Mouse (Mus musculus) embryo, embryonic 11 days (tissue): ENCODE data around the gene Dhx32.

Experiments used
- DNase-seq: peaks from one replicate; pipeline ENCODE4 v3.0.0-alpha.2; 2015

Dhx32 gene

GRCm38 (mm10) chr7:133782717-133783435, at the start of gene Dhx32:
Gene Dhx32, minus strand, starts transcription at chr7:133782726.
- peak; percentile 86 for DNase-seq

GRCm38 (mm10) chr7:133829579-133829978, 47.1 kb upstream of the Dhx32 start:
- no peak for DNase-seq

GRCm38 (mm10) chr7:133828514-133828913, 46.0 kb upstream of the Dhx32 start:
- DNase-seq: no peak

GRCm38 (mm10) chr7:133824579-133824978, 42.1 kb upstream of the Dhx32 start:
- no peak for DNase-seq

- no peak for DNase-seq
Observed at GRCm38 (mm10) chr7:133823751-133824150, 41.2 kb upstream of the Dhx32 start.

- DNase-seq: no peak
Observed at GRCm38 (mm10) chr7:133813331-133813730, 30.8 kb upstream of the Dhx32 start.

GRCm38 (mm10) chr7:133812927-133813326, 30.4 kb upstream of the Dhx32 start:
- DNase-seq: no peak

- DNase-seq: peak; percentile 84
Observed at GRCm38 (mm10) chr7:133805614-133806175, 23.2 kb upstream of the Dhx32 start.

- DNase-seq: no peak
Observed at GRCm38 (mm10) chr7:133801823-133802222, 19.3 kb upstream of the Dhx32 start.

GRCm38 (mm10) chr7:133799928-133800327, 17.4 kb upstream of the Dhx32 start:
- no peak for DNase-seq

GRCm38 (mm10) chr7:133794720-133795119, 12.2 kb upstream of the Dhx32 start:
- DNase-seq: no peak

- DNase-seq: no peak
Observed at GRCm38 (mm10) chr7:133793248-133794131, 11.0 kb upstream of the Dhx32 start.

GRCm38 (mm10) chr7:133792771-133793170, 10.2 kb upstream of the Dhx32 start:
- no peak for DNase-seq

GRCm38 (mm10) chr7:133790608-133791229, 8.2 kb upstream of the Dhx32 start:
- no peak for DNase-seq

- no peak for DNase-seq
Observed at GRCm38 (mm10) chr7:133790171-133790570, 7.6 kb upstream of the Dhx32 start.

GRCm38 (mm10) chr7:133788147-133788546, 5.6 kb upstream of the Dhx32 start:
- no peak for DNase-seq

GRCm38 (mm10) chr7:133787571-133787970, 5.0 kb upstream of the Dhx32 start:
- DNase-seq: no peak

- DNase-seq: no peak
Observed at GRCm38 (mm10) chr7:133781991-133782390, 535 bp downstream of the Dhx32 start.

- no peak for DNase-seq
Observed at GRCm38 (mm10) chr7:133781583-133781982, 943 bp downstream of the Dhx32 start.

- DNase-seq: peak; percentile 92
Observed at GRCm38 (mm10) chr7:133776626-133776996, 5.9 kb downstream of the Dhx32 start, which contains the start of gene Fank1. Gene Fank1, plus strand, starts transcription at chr7:133776861.

GRCm38 (mm10) chr7:133775796-133776625, 6.5 kb downstream of the Dhx32 start:
- no peak for DNase-seq

GRCm38 (mm10) chr7:133775179-133775578, 7.3 kb downstream of the Dhx32 start:
- no peak for DNase-seq
